Mouse (Mus musculus) ES-E14 (cell line): ENCODE measurements around the gene Extl2.

Source experiments
- CHD2 ChIP-seq: IDR thresholded peaks from 2 replicates; pipeline ENCODE4 v1.6.1; 2014; ENCODE audit warnings: mild to moderate bottlenecking, low read depth, low read length, inconsistent platforms
- HCFC1 ChIP-seq: IDR thresholded peaks from 2 replicates; pipeline ENCODE4 v1.6.1; 2012; ENCODE audit warnings: low read length, inconsistent platforms, borderline replicate concordance; ENCODE audit not compliant: insufficient read depth
- MAFK ChIP-seq: IDR thresholded peaks from 2 replicates; pipeline ENCODE4 v1.6.1; 2014; ENCODE audit warnings: mild to moderate bottlenecking, low read depth, low read length, inconsistent platforms; ENCODE audit not compliant: insufficient read depth
- ZC3H11A ChIP-seq: IDR thresholded peaks from 2 replicates; pipeline ENCODE4 v1.6.1; 2012; ENCODE audit warnings: low read depth, mild to moderate bottlenecking, inconsistent platforms, low read length, borderline replicate concordance
- ZNF384 ChIP-seq: IDR thresholded peaks from 2 replicates; pipeline ENCODE4 v1.6.1; 2012; ENCODE audit warnings: low read depth, low read length, inconsistent platforms

DNA sequence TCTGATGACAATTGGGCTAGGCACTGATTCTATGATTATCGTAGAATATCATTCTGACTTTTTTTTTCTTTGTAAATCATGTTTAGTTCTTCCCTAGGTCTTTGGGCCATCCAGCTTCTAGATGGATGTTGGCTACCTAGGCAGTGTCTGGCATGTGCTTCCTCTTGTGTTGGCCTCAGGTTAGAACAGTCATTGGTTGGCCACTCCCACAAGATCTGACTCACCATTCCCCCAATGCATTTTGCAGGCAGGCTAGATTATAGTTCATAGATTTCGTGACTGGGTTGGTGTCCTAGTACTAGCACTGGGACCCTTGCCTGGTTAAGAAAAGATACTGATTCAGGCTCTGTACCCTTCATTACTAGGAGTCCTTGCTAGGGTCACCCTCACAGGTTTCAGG, 54.9 kb downstream of the Extl2 start:
- no peak for TF ChIP-seq ZC3H11A
- no peak for TF ChIP-seq HCFC1
- no peak for TF ChIP-seq ZNF384
- no peak for TF ChIP-seq CHD2
- TF ChIP-seq MAFK, result no peak
